Mouse (Mus musculus) myocyte (in vitro differentiated cells): Measurements from ENCODE around the gene Swt1. TPM values are rescaled to one million over a fixed set of nuclear protein-coding genes. Genes with fewer than 3 reads are reported as not detected.

Source experiments
- H3K27me3 ChIP-seq: one replicate; pipeline ENCODE4 v1.6.1; 2011; ENCODE audit not compliant: control insufficient read depth, insufficient read depth, insufficient read length
- H3K36me3 ChIP-seq: one replicate; pipeline ENCODE4 v1.6.1; 2011; ENCODE audit not compliant: control insufficient read depth, insufficient read depth
- H3K4me2 ChIP-seq: one replicate; pipeline ENCODE4 v1.6.1; 2011; ENCODE audit warnings: low read depth, control low read depth
- H3K4me3 ChIP-seq: one replicate; pipeline ENCODE4 v1.5.1; 2011; ENCODE audit warnings: mild to moderate bottlenecking, control low read depth, moderate library complexity
- H3K79me2 ChIP-seq: one replicate; pipeline ENCODE4 v1.6.1; 2011; ENCODE audit not compliant: control insufficient read depth, insufficient read depth
- H3ac ChIP-seq: one replicate; pipeline ENCODE4 v1.6.1; 2011; ENCODE audit not compliant: control insufficient read depth, insufficient read length
- CEBPB ChIP-seq: IDR thresholded peaks from 2 replicates; pipeline ENCODE4 v1.6.1; 2011; ENCODE audit warnings: mild to moderate bottlenecking, moderate library complexity; ENCODE audit not compliant: poor library complexity, insufficient read depth, severe bottlenecking
- E2F4 ChIP-seq: IDR thresholded peaks from one replicate; pipeline ENCODE4 v1.6.1; 2011; ENCODE audit warnings: mild to moderate bottlenecking, control low read depth, moderate library complexity; ENCODE audit not compliant: insufficient read depth
- MAX ChIP-seq: IDR thresholded peaks from one replicate; pipeline ENCODE4 v1.6.1; 2011; ENCODE audit warnings: low read depth, mild to moderate bottlenecking, control low read depth
- MYOD1 ChIP-seq, 3 experiments: IDR thresholded peaks; one replicate each; pipeline ENCODE4 v1.6.1; 2011; ENCODE audit warnings: control low read depth in 2 of 3, low read depth in 2 of 3, mild to moderate bottlenecking in 2 of 3, moderate library complexity in 1 of 3; ENCODE audit not compliant: insufficient read length in 2 of 3, control insufficient read depth in 1 of 3
- MYOG ChIP-seq, 3 experiments: IDR thresholded peaks; one replicate each; pipeline ENCODE4 v1.6.1; 2011; ENCODE audit warnings: control low read depth in 2 of 3, low read depth in 2 of 3, mild to moderate bottlenecking in 2 of 3; ENCODE audit not compliant: insufficient read length in 2 of 3, control insufficient read depth in 1 of 3, insufficient read depth in 1 of 3
- POLR2A ChIP-seq: IDR thresholded peaks from one replicate; pipeline ENCODE4 v1.6.1; 2011; ENCODE audit warnings: low read depth, mild to moderate bottlenecking, control low read depth, moderate library complexity; ENCODE audit not compliant: insufficient read length
- POLR2AphosphoS2 ChIP-seq: IDR thresholded peaks from one replicate; pipeline ENCODE4 v1.6.1; 2011; ENCODE audit warnings: low read depth, control low read depth; ENCODE audit not compliant: insufficient read length
- REST ChIP-seq: IDR thresholded peaks from one replicate; pipeline ENCODE4 v1.6.1; 2011; ENCODE audit warnings: mild to moderate bottlenecking, control low read depth, moderate library complexity; ENCODE audit not compliant: insufficient read depth, insufficient read length
- SRF ChIP-seq: IDR thresholded peaks from one replicate; pipeline ENCODE4 v1.6.1; 2011; ENCODE audit warnings: low read depth; ENCODE audit not compliant: control insufficient read depth, insufficient read length
- TCF12 ChIP-seq: IDR thresholded peaks from one replicate; pipeline ENCODE4 v1.6.1; 2011; ENCODE audit warnings: mild to moderate bottlenecking, control low read depth; ENCODE audit not compliant: poor library complexity, insufficient read depth, severe bottlenecking
- TCF3 ChIP-seq: IDR thresholded peaks from one replicate; pipeline ENCODE4 v1.6.1; 2011; ENCODE audit warnings: low read depth, control low read depth; ENCODE audit not compliant: insufficient read length
- USF1 ChIP-seq: IDR thresholded peaks from one replicate; pipeline ENCODE4 v1.6.1; 2011; ENCODE audit warnings: low read depth, mild to moderate bottlenecking, control low read depth, moderate library complexity
- polyA plus RNA-seq: library from polyadenylated mRNA; unstranded; fragments of >200 nt; fragmentation: generic; extraction: Trizol; gene quantifications from one replicate; pipeline ENCODE4 v1.2.1, GENCODE M21; 2012; ENCODE audit warnings: missing spikeins

The Swt1 gene
- polyA plus RNA-seq, 1 experiment, result 2.7 TPM

- Histone ChIP-seq H3K79me2 (no peaks in the 10 kb centered on the region), H3ac (no peak overlapping the region), H3K4me2 (no peak overlapping the region), H3K27me3 (no peaks in the 10 kb centered on the region), H3K36me3 (no peaks in the 10 kb centered on the region), H3K4me3 (no peak overlapping the region)
- TF ChIP-seq MAX (no peak), USF1 (no peak)
These were observed 107.8 kb downstream of the Swt1 start for GRCm38 (mm10) chr1:151320408-151320807.

- Histone ChIP-seq H3K79me2 (no peaks in the 10 kb centered on the region), H3K4me3 (no peak overlapping the region), H3K36me3 (no peaks in the 10 kb centered on the region), H3K27me3 (no peaks in the 10 kb centered on the region), H3ac (no peak overlapping the region), H3K4me2 (no peak overlapping the region)
- no peak for TF ChIP-seq MAX
- no peak for TF ChIP-seq POLR2A
- TF ChIP-seq MYOG (IDR thresholded peaks at IDR 0.05; ENCODE audit: control insufficient read depth in 1 of 3, insufficient read depth in 1 of 3, insufficient read length in 2 of 3, low read depth in 2 of 3), result no peak
- no peak for TF ChIP-seq MYOD1 (IDR thresholded peaks at IDR 0.05; ENCODE audit: control insufficient read depth in 1 of 3, insufficient read length in 2 of 3, low read depth in 2 of 3)
- TF ChIP-seq TCF3, result no peak
- TF ChIP-seq E2F4, result no peak
- TF ChIP-seq SRF, result no peak
- no peak for TF ChIP-seq TCF12
- no peak for TF ChIP-seq CEBPB
- no peak for TF ChIP-seq POLR2AphosphoS2
- TF ChIP-seq REST, result no peak
- no peak for TF ChIP-seq USF1
These were observed 109.0 kb downstream of the Swt1 start for GRCm38 (mm10) chr1:151319267-151319666.

Other genes starting within 250 kb of the Swt1 start
- gene Gm47985, start 245.9 kb downstream of the Swt1 start, polyA plus RNA-seq, result 0.12 TPM
- 0.13 TPM for gene Gm8947, start 236.1 kb downstream of the Swt1 start, polyA plus RNA-seq
- 0.23 TPM for gene Gm47995, start 230.0 kb downstream of the Swt1 start, polyA plus RNA-seq
- 0.30 TPM for gene 3110040M04Rik, start 224.3 kb downstream of the Swt1 start, polyA plus RNA-seq
- gene Gm47996, start 218.3 kb downstream of the Swt1 start, polyA plus RNA-seq, result 0.14 TPM
- 95.1 TPM for gene Ivns1abp, start 84.0 kb downstream of the Swt1 start, polyA plus RNA-seq
- 14.6 TPM for gene Trmt1l, start 87 bp upstream of the Swt1 start, polyA plus RNA-seq
- 14.1 TPM for gene Rnf2, start 72.5 kb upstream of the Swt1 start, polyA plus RNA-seq
- 2.7 TPM for gene Fam129a, start 142.7 kb upstream of the Swt1 start, polyA plus RNA-seq